Mouse (Mus musculus): ENCODE measurements at regions not wholly inside any gene's neighbourhood (a gene's known extent, or its start where the extent isn't known, plus 50 kb on each side); places are given as distances from the start of the nearest gene placed in this dataset.

- 53% methylated on average over 3 of the region's 3 CpGs for WGBS
- Histone ChIP-seq H3K9ac (no peak overlapping the region), H3K36me3 (no peaks in the 10 kb centered on the region), H3K27ac (replicated peaks) (peak overlapping the region; percentile 77), H3K4me2 (no peak overlapping the region), H3K4me3 (no peak overlapping the region), H3K27me3 (no peaks in the 10 kb centered on the region), H3K9me3 (no peaks in the 10 kb centered on the region), H3K4me1 (replicated peaks) (peaks cover 31% of the 10 kb centered on the region)
- ATAC-seq (ENCODE audit: low read depth) = peak; percentile 88
These were observed 201.8 kb downstream of the Cbln1 start for GRCm38 (mm10) chr8:87270525-87271187.

GRCm38 (mm10) chr8:87268159-87268558 lies 204.2 kb downstream of the Cbln1 start:
- H3K9me3 ChIP-seq = no peaks in the 10 kb centered on the region
- no peaks in the 10 kb centered on the region for H3K36me3 ChIP-seq
- H3K9ac ChIP-seq = no peak overlapping the region
- peaks cover 33% of the 10 kb centered on the region for H3K4me1 ChIP-seq (replicated peaks)
- ATAC-seq (ENCODE audit: low read depth) = no peak
- H3K4me3 ChIP-seq = no peak overlapping the region
- no peak overlapping the region for H3K27ac ChIP-seq (replicated peaks)
- H3K27me3 ChIP-seq = no peaks in the 10 kb centered on the region
- H3K4me2 ChIP-seq = no peak overlapping the region

GRCm38 (mm10) chr8:87264999-87265398 lies 207.4 kb downstream of the Cbln1 start:
- Histone ChIP-seq H3K4me2 (no peak overlapping the region), H3K36me3 (no peaks in the 10 kb centered on the region), H3K9ac (no peak overlapping the region), H3K27me3 (no peaks in the 10 kb centered on the region), H3K4me1 (replicated peaks) (peaks cover 15% of the 10 kb centered on the region), H3K27ac (replicated peaks) (no peak overlapping the region), H3K9me3 (no peaks in the 10 kb centered on the region), H3K4me3 (no peak overlapping the region)
- 15% methylated on average over 2 of the region's 2 CpGs for WGBS
- no peak for ATAC-seq (ENCODE audit: low read depth)

GRCm38 (mm10) chr8:87260305-87260704 lies 212.1 kb downstream of the Cbln1 start:
- no peak for ATAC-seq (ENCODE audit: low read depth)
- Histone ChIP-seq H3K9me3 (peaks cover 5% of the 10 kb centered on the region; the same call in 1 of the 2 replicates), H3K27me3 (no peaks in the 10 kb centered on the region), H3K4me1 (replicated peaks) (0 out of 2 replicates have a peak, but pooled peaks cover 5% of the 10 kb centered on the region), H3K36me3 (no peaks in the 10 kb centered on the region), H3K4me3 (no peak overlapping the region), H3K27ac (replicated peaks) (no peak overlapping the region), H3K4me2 (no peak overlapping the region), H3K9ac (no peak overlapping the region)
- WGBS = 82% methylated on average over 2 of the region's 2 CpGs

- H3K4me3 ChIP-seq = no peak overlapping the region
- no peaks in the 10 kb centered on the region for H3K9me3 ChIP-seq
- no peaks in the 10 kb centered on the region for H3K36me3 ChIP-seq
- H3K4me1 ChIP-seq (replicated peaks) = peaks cover 5% of the 10 kb centered on the region; the same call in 1 of the 2 replicates
- H3K27ac ChIP-seq (replicated peaks) = no peak overlapping the region
- no peaks in the 10 kb centered on the region for H3K27me3 ChIP-seq
- no peak overlapping the region for H3K4me2 ChIP-seq
- H3K9ac ChIP-seq = no peak overlapping the region
- WGBS = 87% methylated on average over 2 of the region's 2 CpGs
- no peak for ATAC-seq (ENCODE audit: low read depth)
These were observed 229.7 kb downstream of the Cbln1 start for GRCm38 (mm10) chr8:87242681-87243080.

GRCm38 (mm10) chr8:87237181-87237580 lies 235.2 kb downstream of the Cbln1 start:
- ATAC-seq (ENCODE audit: low read depth) = no peak
- 43% methylated on average over 6 of the region's 7 CpGs for WGBS
- Histone ChIP-seq H3K27me3 (no peaks in the 10 kb centered on the region), H3K4me1 (replicated peaks) (peaks cover 51% of the 10 kb centered on the region), H3K9me3 (no peaks in the 10 kb centered on the region), H3K4me3 (no peak overlapping the region), H3K4me2 (no peak overlapping the region), H3K27ac (replicated peaks) (no peak overlapping the region), H3K36me3 (no peaks in the 10 kb centered on the region), H3K9ac (no peak overlapping the region)

- Histone ChIP-seq H3K9me3 (no peaks in the 10 kb centered on the region), H3K4me1 (replicated peaks) (peaks cover 58% of the 10 kb centered on the region), H3K9ac (peak overlapping the region; percentile 51; the same call in 1 of the 2 replicates), H3K36me3 (no peaks in the 10 kb centered on the region), H3K27ac (replicated peaks) (peak overlapping the region; percentile 83), H3K4me3 (no peak overlapping the region), H3K27me3 (no peaks in the 10 kb centered on the region), H3K4me2 (peak overlapping the region; percentile 49; the same call in 1 of the 2 replicates)
- no peak for ATAC-seq (ENCODE audit: low read depth)
- 84% methylated on average over 11 of the region's 11 CpGs for whole genome bisulfite sequencing
These were observed 236.0 kb downstream of the Cbln1 start for GRCm38 (mm10) chr8:87236438-87236837.

GRCm38 (mm10) chr8:87235341-87236075 lies 236.9 kb downstream of the Cbln1 start:
- peak; percentile 71 for ATAC-seq (ENCODE audit: low read depth)
- WGBS = 27% methylated on average over 18 of the region's 18 CpGs

GRCm38 (mm10) chr8:87234336-87234735 lies 238.1 kb downstream of the Cbln1 start:
- Histone ChIP-seq H3K4me1 (replicated peaks) (peaks cover 74% of the 10 kb centered on the region), H3K27ac (replicated peaks) (peak overlapping the region; percentile 67)

More at GRCm38 (mm10) chr8:87235341-87236075, 236.9 kb downstream of the Cbln1 start:
- Histone ChIP-seq H3K27ac (replicated peaks) (peak overlapping the region; percentile 83), H3K27me3 (no peaks in the 10 kb centered on the region), H3K9ac (peak overlapping the region; percentile 51), H3K36me3 (no peaks in the 10 kb centered on the region), H3K4me1 (replicated peaks) (peaks cover 68% of the 10 kb centered on the region), H3K9me3 (no peaks in the 10 kb centered on the region), H3K4me3 (peak overlapping the region; percentile 19), H3K4me2 (peak overlapping the region; percentile 49)

GRCm38 (mm10) chr8:87233805-87234331 lies 238.5 kb downstream of the Cbln1 start:
- Histone ChIP-seq H3K4me2 (no peak overlapping the region), H3K36me3 (no peaks in the 10 kb centered on the region), H3K4me3 (no peak overlapping the region), H3K27me3 (0 out of 2 replicates have a peak, but pooled peaks cover 2% of the 10 kb centered on the region), H3K9me3 (no peaks in the 10 kb centered on the region), H3K27ac (replicated peaks) (peak overlapping the region; percentile 67), H3K4me1 (replicated peaks) (peaks cover 74% of the 10 kb centered on the region), H3K9ac (no peak overlapping the region)
- peak; percentile 37 for ATAC-seq (ENCODE audit: low read depth)
- WGBS = 35% methylated on average over 10 of the region's 10 CpGs

More at GRCm38 (mm10) chr8:87234336-87234735, 238.1 kb downstream of the Cbln1 start:
- H3K9ac ChIP-seq = no peak overlapping the region
- 48% methylated on average over 5 of the region's 5 CpGs for WGBS
- no peak overlapping the region for H3K4me2 ChIP-seq
- ATAC-seq (ENCODE audit: low read depth) = peak; percentile 17; the same call in 1 of the 2 replicates
- H3K9me3 ChIP-seq = no peaks in the 10 kb centered on the region
- H3K27me3 ChIP-seq = 0 out of 2 replicates have a peak, but pooled peaks cover 2% of the 10 kb centered on the region
- H3K36me3 ChIP-seq = no peaks in the 10 kb centered on the region
- no peak overlapping the region for H3K4me3 ChIP-seq

GRCm38 (mm10) chr8:87231762-87232161 lies 240.6 kb downstream of the Cbln1 start:
- H3K4me1 ChIP-seq (replicated peaks) = peaks cover 68% of the 10 kb centered on the region
- no peaks in the 10 kb centered on the region for H3K36me3 ChIP-seq
- WGBS = 17% methylated on average over 4 of the region's 4 CpGs
- H3K9me3 ChIP-seq = no peaks in the 10 kb centered on the region
- H3K4me3 ChIP-seq = no peak overlapping the region
- no peak overlapping the region for H3K9ac ChIP-seq
- no peak for ATAC-seq (ENCODE audit: low read depth)
- no peak overlapping the region for H3K27ac ChIP-seq (replicated peaks)
- H3K27me3 ChIP-seq = 0 out of 2 replicates have a peak, but pooled peaks cover 2% of the 10 kb centered on the region
- H3K4me2 ChIP-seq = no peak overlapping the region

- H3K27me3 ChIP-seq = 0 out of 2 replicates have a peak, but pooled peaks cover 2% of the 10 kb centered on the region
- no peak for ATAC-seq (ENCODE audit: low read depth)
- H3K4me1 ChIP-seq (replicated peaks) = peaks cover 58% of the 10 kb centered on the region
- H3K4me3 ChIP-seq = no peak overlapping the region
- no peak overlapping the region for H3K9ac ChIP-seq
- H3K36me3 ChIP-seq = no peaks in the 10 kb centered on the region
- H3K9me3 ChIP-seq = no peaks in the 10 kb centered on the region
- WGBS = 82% methylated on average over 4 of the region's 4 CpGs
- no peak overlapping the region for H3K4me2 ChIP-seq
- no peak overlapping the region for H3K27ac ChIP-seq (replicated peaks)
These were observed 242.3 kb downstream of the Cbln1 start for GRCm38 (mm10) chr8:87230096-87230495.
